ENCODE assay signal across 9 mouse cellular contexts in the genomic region with DNA sequence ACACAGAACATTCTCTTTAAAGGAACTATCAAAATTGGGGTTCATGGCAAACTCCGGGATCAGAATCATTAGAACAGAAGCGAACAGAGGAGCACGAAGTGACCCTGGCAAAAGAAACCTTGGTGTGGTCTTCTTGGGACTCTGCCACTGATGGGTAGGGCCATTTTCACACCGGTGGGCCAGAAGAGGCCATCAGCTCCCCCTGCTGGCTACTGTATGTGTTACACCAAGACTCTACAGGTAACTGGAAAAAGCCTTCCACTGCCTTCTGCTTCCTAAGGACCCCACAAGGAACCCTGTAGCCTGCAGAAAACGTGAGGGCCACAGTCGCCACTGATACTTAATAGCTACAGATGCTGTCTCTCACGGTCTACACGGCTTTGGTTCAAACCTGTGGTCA. TPM values are rescaled to one million over a fixed set of nuclear protein-coding genes. Genes with fewer than 3 reads are reported as not detected.
DNase-seq lines count a peak whose midpoint lies in the region; ATAC-seq and TF ChIP-seq lines count a peak whose summit lies in the region.
"Had no signal": no experiment of that assay in that cellular context is flagged by ENCODE, and none has a peak within 500 bp of the region (broad histone marks: within the 10 kb centered on the region; RNA-seq: fewer than 3 reads in every experiment).

No protein-coding gene starts in this region.

- H3K9me3 ChIP-seq in forebrain, embryonic 11.5 days (ENCODE audit: control insufficient read depth, low read length): no peaks in the 10 kb centered on the region
- H3K9me3 ChIP-seq in forebrain, embryonic 14.5 days (replicated peaks; ENCODE audit: control insufficient read depth, low read length): no peaks in the 10 kb centered on the region
- no peaks in the 10 kb centered on the region for H3K9me3 ChIP-seq in midbrain, embryonic 14.5 days (ENCODE audit: control insufficient read depth, low read length)
- H3K9me3 ChIP-seq in midbrain, embryonic 16.5 days (replicated peaks; ENCODE audit: control insufficient read depth, low read length, poor library complexity, severe bottlenecking): no peaks in the 10 kb centered on the region
- H3K9me3 ChIP-seq: hindbrain, embryonic 15.5 days had no signal

- no peak overlapping the region for H3K27ac ChIP-seq in forebrain, embryonic 11.5 days (ENCODE audit: low read depth, low read length)
- H3K27ac ChIP-seq in forebrain, embryonic 14.5 days (ENCODE audit: low read depth, low read length): no peak overlapping the region
- H3K27ac ChIP-seq in midbrain, embryonic 14.5 days (replicated peaks; ENCODE audit: low read depth, low read length): no peak overlapping the region
- no peak overlapping the region for H3K27ac ChIP-seq in midbrain, embryonic 16.5 days (ENCODE audit: low read length)
- H3K27ac ChIP-seq: hindbrain, embryonic 15.5 days had no signal

- TF ChIP-seq POLR2A in lung, adult 2 months (IDR thresholded peaks at IDR 0.05; ENCODE audit: borderline replicate concordance, extremely low read depth, low read depth, low read length): no peak

- no peak overlapping the region for H3K4me2 ChIP-seq in forebrain, embryonic 11.5 days (ENCODE audit: low read depth, low read length, severe bottlenecking)
- no peak overlapping the region for H3K4me2 ChIP-seq in forebrain, embryonic 14.5 days (ENCODE audit: low read length)
- H3K4me2 ChIP-seq in midbrain, embryonic 14.5 days (ENCODE audit: low read length): no peak overlapping the region
- H3K4me2 ChIP-seq in midbrain, embryonic 16.5 days (ENCODE audit: low read length): no peak overlapping the region
- H3K4me2 ChIP-seq: hindbrain, embryonic 15.5 days had no signal

- H3K9ac ChIP-seq in forebrain, embryonic 11.5 days (ENCODE audit: low read length): no peak overlapping the region
- no peak overlapping the region for H3K9ac ChIP-seq in forebrain, embryonic 14.5 days (ENCODE audit: low read length)
- no peak overlapping the region for H3K9ac ChIP-seq in midbrain, embryonic 14.5 days (replicated peaks; ENCODE audit: low read length)
- H3K9ac ChIP-seq in midbrain, embryonic 16.5 days (ENCODE audit: low read depth, low read length): no peak overlapping the region
- H3K9ac ChIP-seq: hindbrain, embryonic 15.5 days had no signal

- no peak overlapping the region for H3K4me3 ChIP-seq in forebrain, embryonic 11.5 days (ENCODE audit: low read depth, low read length)
- H3K4me3 ChIP-seq in forebrain, embryonic 14.5 days (ENCODE audit: low read depth, low read length): no peak overlapping the region
- H3K4me3 ChIP-seq in midbrain, embryonic 14.5 days (replicated peaks; ENCODE audit: low read depth, low read length): no peak overlapping the region
- H3K4me3 ChIP-seq in midbrain, embryonic 16.5 days (ENCODE audit: low read depth, low read length): no peak overlapping the region
- no peak overlapping the region for H3K4me3 ChIP-seq in lung, adult 2 months (replicated peaks; ENCODE audit: extremely low read depth, low read depth, low read length)
- H3K4me3 ChIP-seq: hindbrain, embryonic 15.5 days had no signal

- no peaks in the 10 kb centered on the region for H3K27me3 ChIP-seq in forebrain, embryonic 11.5 days (ENCODE audit: control insufficient read depth, insufficient read depth, low read length)
- no peaks in the 10 kb centered on the region for H3K27me3 ChIP-seq in forebrain, embryonic 14.5 days (replicated peaks; ENCODE audit: control insufficient read depth, insufficient read depth, low read length)
- no peaks in the 10 kb centered on the region for H3K27me3 ChIP-seq in midbrain, embryonic 14.5 days (ENCODE audit: control insufficient read depth, insufficient read depth, low read length)
- H3K27me3 ChIP-seq in midbrain, embryonic 16.5 days (ENCODE audit: control insufficient read depth, insufficient read depth, low read depth, low read length): no peaks in the 10 kb centered on the region
- H3K27me3 ChIP-seq: hindbrain, embryonic 15.5 days had no signal

- DNase-seq in forebrain, embryonic 11.5 days (ENCODE audit: low spot score): peak; percentile 58
- no peak for DNase-seq in forebrain, embryonic 14.5 days (ENCODE audit: low spot score)
- peak; percentile 43 for DNase-seq in midbrain, embryonic 14.5 days
- DNase-seq in adrenal gland, postnatal 36 days: peak; percentile 49 to 52
- DNase-seq in lung, adult 2 months: peak; percentile 44
- DNase-seq in thymus, postnatal 14 days: peak; percentile 71
- no peak for DNase-seq in frontal cortex, postnatal 10 days (ENCODE audit: low spot score in 2 of 2)

- H3K36me3 ChIP-seq in forebrain, embryonic 11.5 days (ENCODE audit: control insufficient read depth, insufficient read depth, low read length): no peaks in the 10 kb centered on the region
- H3K36me3 ChIP-seq in forebrain, embryonic 14.5 days (ENCODE audit: control insufficient read depth, insufficient read depth, low read length): no peaks in the 10 kb centered on the region
- no peaks in the 10 kb centered on the region for H3K36me3 ChIP-seq in midbrain, embryonic 14.5 days (ENCODE audit: control insufficient read depth, insufficient read depth, low read length)
- no peaks in the 10 kb centered on the region for H3K36me3 ChIP-seq in midbrain, embryonic 16.5 days (ENCODE audit: control insufficient read depth, insufficient read depth, low read length)
- H3K36me3 ChIP-seq: hindbrain, embryonic 15.5 days had no signal

- WGBS in forebrain, embryonic 11.5 days: 61% methylated on average over 8 of the region's 8 CpGs
- 62% methylated on average over 8 of the region's 8 CpGs for WGBS in forebrain, embryonic 14.5 days
- 62% methylated on average over 8 of the region's 8 CpGs for WGBS in midbrain, embryonic 14.5 days
- WGBS in midbrain, embryonic 16.5 days: 66% methylated on average over 8 of the region's 8 CpGs
- WGBS in lung, adult 2 months: 47% methylated on average over 8 of the region's 8 CpGs

- peak; percentile 75 for TF ChIP-seq CTCF in lung, adult 2 months (IDR thresholded peaks at IDR 0.05; ENCODE audit: insufficient read depth, low read length)

- no peaks in the 10 kb centered on the region for H3K4me1 ChIP-seq in forebrain, embryonic 11.5 days (replicated peaks; ENCODE audit: control insufficient read depth, insufficient read depth, low read length)
- no peaks in the 10 kb centered on the region for H3K4me1 ChIP-seq in forebrain, embryonic 14.5 days (ENCODE audit: control insufficient read depth, insufficient read depth, low read length)
- H3K4me1 ChIP-seq in midbrain, embryonic 14.5 days (ENCODE audit: control insufficient read depth, insufficient read depth, low read length): no peaks in the 10 kb centered on the region
- no peaks in the 10 kb centered on the region for H3K4me1 ChIP-seq in midbrain, embryonic 16.5 days (ENCODE audit: control insufficient read depth, insufficient read depth, low read length)
- no peaks in the 10 kb centered on the region for H3K4me1 ChIP-seq in lung, adult 2 months (ENCODE audit: control insufficient read depth, insufficient read depth, low read length)
- H3K4me1 ChIP-seq: hindbrain, embryonic 15.5 days had no signal

- no peak for ATAC-seq in forebrain, embryonic 11.5 days (replicated peaks; ENCODE audit: low FRiP score)
- ATAC-seq in forebrain, embryonic 14.5 days: no peak
- no peak for ATAC-seq in midbrain, embryonic 14.5 days (ENCODE audit: low FRiP score, low TSS enrichment)
- ATAC-seq in midbrain, embryonic 16.5 days: no peak

RNA-seq across cellular contexts. Expression of a gene that starts 25.2 kb away (rescaled TPM):
- polyA plus RNA-seq in forebrain, embryonic 11.5 days (2014; fragmentation: Nextera tagmentation; extraction: Ambion mirVana): 4.2 and 4.3 TPM in 2 replicates
- 2.6 and 3.4 TPM in 2 replicates for polyA plus RNA-seq in forebrain, embryonic 14.5 days (2014; fragmentation: Nextera tagmentation; extraction: Ambion mirVana)
- 1.3 and 2.2 TPM in 2 replicates for polyA plus RNA-seq in midbrain, embryonic 14.5 days (2014; fragmentation: Nextera tagmentation; extraction: Ambion mirVana)
- 2.5 and 2.6 TPM in 2 replicates for polyA plus RNA-seq in midbrain, embryonic 16.5 days (2015; fragmentation: Nextera tagmentation; extraction: Ambion mirVana)
- 10 to 100 TPM in 1 of 2 experiments, 1 to 10 TPM in 1; 6.8 to 12.9 TPM for total RNA-seq in adrenal gland, postnatal 36 days (2021)
- polyA plus RNA-seq in lung, adult 2 months (2012; rRNA removed): 67.7 and 79.6 TPM in 2 replicates

Comparison
In these comparisons a context has a peak if more than half of its experiments do, and no peak if none do; other contexts are left out.
1. DNase-seq: peak in forebrain, embryonic 11.5 days (single experiment), midbrain, embryonic 14.5 days (single experiment), adrenal gland, postnatal 36 days (2 of 2), lung, adult 2 months (single experiment) and thymus, postnatal 14 days (single experiment); none in forebrain, embryonic 14.5 days (single experiment) and frontal cortex, postnatal 10 days (0 of 2).
2. RNA of a gene that starts 25.2 kb away (polyA plus RNA-seq): 67.7 to 79.6 TPM in lung, adult 2 months; 4.2 to 4.3 TPM in forebrain, embryonic 11.5 days, 2.5 to 2.6 TPM in midbrain, embryonic 16.5 days, 2.6 to 3.4 TPM in forebrain, embryonic 14.5 days and 1.3 to 2.2 TPM in midbrain, embryonic 14.5 days; every median in the first group is over 10 times any median in the second.